8 mouse cellular contexts compared by ENCODE assay signal in genomic region chr13:43558357-43558756, GRCm38 (mm10). TPM values are rescaled to one million over a fixed set of nuclear protein-coding genes. Genes with fewer than 3 reads are reported as not detected.
A peak's percentile ranks its signal among the peaks of the same experiment; 100 is the strongest.
DNase-seq lines count a peak whose midpoint lies in the region; ATAC-seq and TF ChIP-seq lines count a peak whose summit lies in the region.

No protein-coding gene starts in this region.

- no peak overlapping the region for H3K4me3 ChIP-seq in hindbrain, embryonic 13.5 days
- no peak overlapping the region for H3K4me3 ChIP-seq in hindbrain, embryonic 12.5 days
- H3K4me3 ChIP-seq in bone marrow macrophage, adult 2 months (ENCODE audit: insufficient read depth, low read length): peak overlapping the region; percentile 21; the same call in 1 of the 2 replicates
- H3K4me3 ChIP-seq in forebrain, postnatal 0 days (ENCODE audit: low read depth, low read length): no peak overlapping the region
- peak overlapping the region; percentile 79; the same call in 1 of the 2 replicates for H3K4me3 ChIP-seq in liver, embryonic 15.5 days (replicated peaks)

- H3K4me2 ChIP-seq in hindbrain, embryonic 13.5 days: peak overlapping the region; percentile 91
- no peak overlapping the region for H3K4me2 ChIP-seq in hindbrain, embryonic 12.5 days (replicated peaks)
- H3K4me2 ChIP-seq in forebrain, postnatal 0 days (ENCODE audit: low read depth): peak overlapping the region; percentile 95
- H3K4me2 ChIP-seq in liver, embryonic 15.5 days: peak overlapping the region; percentile 93

- 84% methylated on average over 6 of the region's 6 CpGs for WGBS in hindbrain, embryonic 13.5 days
- WGBS in hindbrain, embryonic 12.5 days: 87% methylated on average over 6 of the region's 6 CpGs
- 65% methylated on average over 6 of the region's 6 CpGs for WGBS in forebrain, postnatal 0 days
- 75% methylated on average over 6 of the region's 6 CpGs for WGBS in liver, embryonic 15.5 days (ENCODE audit: insufficient replicate concordance)

- no peak overlapping the region for H3K27ac ChIP-seq in hindbrain, embryonic 13.5 days
- H3K27ac ChIP-seq in hindbrain, embryonic 12.5 days: no peak overlapping the region
- H3K27ac ChIP-seq in bone marrow macrophage, adult 2 months (ENCODE audit: insufficient read depth, low read depth, low read length): no peak overlapping the region
- no peak overlapping the region for H3K27ac ChIP-seq in forebrain, postnatal 0 days (ENCODE audit: low read depth, low read length)
- no peak overlapping the region for H3K27ac ChIP-seq in liver, embryonic 15.5 days (replicated peaks)

- H3K9me3 ChIP-seq in hindbrain, embryonic 13.5 days: no peaks in the 10 kb centered on the region
- no peaks in the 10 kb centered on the region for H3K9me3 ChIP-seq in hindbrain, embryonic 12.5 days (replicated peaks)
- H3K9me3 ChIP-seq in forebrain, postnatal 0 days (ENCODE audit: low read length): no peaks in the 10 kb centered on the region
- H3K9me3 ChIP-seq in liver, embryonic 15.5 days (replicated peaks): no peaks in the 10 kb centered on the region

- no peak for ATAC-seq in hindbrain, embryonic 13.5 days (ENCODE audit: low FRiP score)
- no peak for ATAC-seq in hindbrain, embryonic 12.5 days (ENCODE audit: low FRiP score)
- ATAC-seq in forebrain, postnatal 0 days: no peak
- ATAC-seq in liver, embryonic 15.5 days (ENCODE audit: insufficient read depth): no peak

- H3K27me3 ChIP-seq in hindbrain, embryonic 13.5 days: peaks cover 14% of the 10 kb centered on the region; the same call in 1 of the 2 replicates
- H3K27me3 ChIP-seq in hindbrain, embryonic 12.5 days: no peaks in the 10 kb centered on the region
- H3K27me3 ChIP-seq in forebrain, postnatal 0 days (ENCODE audit: insufficient read depth, low read length): no peaks in the 10 kb centered on the region
- 0 out of 2 replicates have a peak, but pooled peaks cover 9% of the 10 kb centered on the region for H3K27me3 ChIP-seq in liver, embryonic 15.5 days

- no peak for TF ChIP-seq CTCF in bone marrow macrophage, adult 2 months (IDR thresholded peaks at IDR 0.05; ENCODE audit: low read depth, low read length)
- TF ChIP-seq CTCF in forebrain, postnatal 0 days (IDR thresholded peaks at IDR 0.05; ENCODE audit: low read depth): no peak

- peaks cover 11% of the 10 kb centered on the region for H3K36me3 ChIP-seq in hindbrain, embryonic 13.5 days
- H3K36me3 ChIP-seq in hindbrain, embryonic 12.5 days: peaks cover 14% of the 10 kb centered on the region
- H3K36me3 ChIP-seq in forebrain, postnatal 0 days (ENCODE audit: insufficient read depth): 0 out of 2 replicates have a peak, but pooled peaks cover 6% of the 10 kb centered on the region
- H3K36me3 ChIP-seq in liver, embryonic 15.5 days (replicated peaks): 0 out of 2 replicates have a peak, but pooled peaks cover 2% of the 10 kb centered on the region

- no peak overlapping the region for H3K9ac ChIP-seq in hindbrain, embryonic 13.5 days
- no peak overlapping the region for H3K9ac ChIP-seq in hindbrain, embryonic 12.5 days
- H3K9ac ChIP-seq in forebrain, postnatal 0 days: no peak overlapping the region
- H3K9ac ChIP-seq in liver, embryonic 15.5 days: no peak overlapping the region

- no peak for TF ChIP-seq POLR2A in bone marrow macrophage, adult 2 months (IDR thresholded peaks at IDR 0.05; ENCODE audit: borderline replicate concordance, low read depth, low read length)

- peaks cover 24% of the 10 kb centered on the region for H3K4me1 ChIP-seq in hindbrain, embryonic 13.5 days (replicated peaks)
- H3K4me1 ChIP-seq in hindbrain, embryonic 12.5 days: peaks cover 19% of the 10 kb centered on the region
- H3K4me1 ChIP-seq in bone marrow macrophage, adult 2 months (ENCODE audit: control insufficient read depth, insufficient read depth, low read length): peaks cover 29% of the 10 kb centered on the region
- H3K4me1 ChIP-seq in forebrain, postnatal 0 days (ENCODE audit: insufficient read depth): peaks cover 7% of the 10 kb centered on the region
- peaks cover 32% of the 10 kb centered on the region for H3K4me1 ChIP-seq in liver, embryonic 15.5 days (replicated peaks)

- DNase-seq in forebrain, postnatal 0 days: no peak
- no peak for DNase-seq in T-cell, adult 2 months (ENCODE audit: low spot score)
- no peak for DNase-seq in retina, embryonic 14.5 days (ENCODE audit: low spot score)
- no peak for DNase-seq in left cerebral cortex, adult 9 months (ENCODE audit: low spot score in 2 of 2)

RNA-seq across cellular contexts. Expression of gene Mcur1, which starts 1.6 kb away (rescaled TPM):
- 7.9 and 8.4 TPM in 2 replicates for polyA plus RNA-seq in hindbrain, embryonic 13.5 days (2015; fragmentation: Nextera tagmentation; extraction: Ambion mirVana)
- polyA plus RNA-seq in hindbrain, embryonic 12.5 days (2016; fragmentation: Nextera tagmentation; extraction: Ambion mirVana): 12.4 and 13.0 TPM in 2 replicates
- polyA plus RNA-seq in bone marrow macrophage, adult 2 months (2012; ENCODE audit: insufficient read depth, insufficient read length, missing spikeins): 40.0 and 40.2 TPM in 2 replicates
- 7.2 and 9.8 TPM in 2 replicates for total RNA-seq in forebrain, postnatal 0 days (2014; rRNA removed)
- 6.5 and 8.6 TPM in 2 replicates for polyA plus RNA-seq in forebrain, postnatal 0 days (2015; fragmentation: Nextera tagmentation; extraction: Ambion mirVana)
- 5.7 and 5.9 TPM in 2 replicates for polyA plus RNA-seq in liver, embryonic 15.5 days (2015; fragmentation: Nextera tagmentation; extraction: Ambion mirVana)

RNA-seq across cellular contexts. Expression of gene Rnf182, which starts 57.2 kb away (rescaled TPM):
- 34.0 and 36.1 TPM in 2 replicates for polyA plus RNA-seq in hindbrain, embryonic 13.5 days (2015; fragmentation: Nextera tagmentation; extraction: Ambion mirVana)
- 17.7 TPM in 2 replicates for polyA plus RNA-seq in hindbrain, embryonic 12.5 days (2016; fragmentation: Nextera tagmentation; extraction: Ambion mirVana)
- polyA plus RNA-seq in bone marrow macrophage, adult 2 months (2012; ENCODE audit: insufficient read depth, insufficient read length, missing spikeins): not detected in 2 replicates
- total RNA-seq in forebrain, postnatal 0 days (2014; rRNA removed): 9.1 and 9.3 TPM in 2 replicates
- 32.5 and 42.0 TPM in 2 replicates for polyA plus RNA-seq in forebrain, postnatal 0 days (2015; fragmentation: Nextera tagmentation; extraction: Ambion mirVana)
- polyA plus RNA-seq in liver, embryonic 15.5 days (2015; fragmentation: Nextera tagmentation; extraction: Ambion mirVana): 0.07 TPM in 1 of 2 replicates, not detected in the other

Comparison
In these comparisons a context has a peak if more than half of its experiments do, and no peak if none do; other contexts are left out.
1. H3K4me3 ChIP-seq: peak in bone marrow macrophage, adult 2 months (single experiment) and liver, embryonic 15.5 days (single experiment); none in hindbrain, embryonic 13.5 days (single experiment), hindbrain, embryonic 12.5 days (single experiment) and forebrain, postnatal 0 days (single experiment).
2. RNA of gene Rnf182, which starts 57.2 kb away (polyA plus RNA-seq): 32.5 to 42.0 TPM in forebrain, postnatal 0 days, 34.0 to 36.1 TPM in hindbrain, embryonic 13.5 days and 17.7 TPM in hindbrain, embryonic 12.5 days; 0.07 TPM in liver, embryonic 15.5 days and not detected in bone marrow macrophage, adult 2 months; every median in the first group is over 10 times any median in the second.